Mouse (Mus musculus) limb, embryonic 14.5 days (tissue): ENCODE results near the gene F13a1. TPM values are rescaled to one million over a fixed set of nuclear protein-coding genes. Genes with fewer than 3 reads are reported as not detected.
A peak's percentile ranks its signal among the peaks of the same experiment; 100 is the strongest.

Experiments
- ATAC-seq: fragments of 200-750 bp; cut with Nextera tagmentation; 2 replicates; pipeline ENCODE4 v1.8.0; 2017; ENCODE audit warnings: low read depth, moderate number of reproducible peaks, moderate TSS enrichment; ENCODE audit not compliant: low FRiP score
- DNase-seq: peaks from one replicate; pipeline ENCODE4 v3.0.0-alpha.2; 2015; ENCODE audit warnings: low spot score
- H3K27ac ChIP-seq: fragments of 300-500 bp; sonication (generic); replicated peaks from 2 replicates; pipeline ENCODE4 v1.5.1; 2014; ENCODE audit warnings: low read depth, mild to moderate bottlenecking, low read length, moderate library complexity, mixed read lengths
- H3K27me3 ChIP-seq: fragments of 300-500 bp; sonication (generic); 2 replicates; pipeline ENCODE4 v1.6.1; 2014; ENCODE audit warnings: low read length, mixed read lengths; ENCODE audit not compliant: control insufficient read depth, insufficient read depth
- H3K36me3 ChIP-seq: fragments of 300-500 bp; sonication (generic); 2 replicates; pipeline ENCODE4 v1.6.1; 2014; ENCODE audit warnings: mild to moderate bottlenecking, low read length, moderate library complexity, mixed read lengths; ENCODE audit not compliant: control insufficient read depth, insufficient read depth
- H3K4me1 ChIP-seq: fragments of 300-500 bp; sonication (generic); 2 replicates; pipeline ENCODE4 v1.6.1; 2014; ENCODE audit warnings: antibody characterized with exemption, low read length, mixed read lengths; ENCODE audit not compliant: control insufficient read depth, insufficient read depth
- H3K4me2 ChIP-seq: fragments of 300-500 bp; sonication (generic); replicated peaks from 2 replicates; pipeline ENCODE4 v1.6.1; 2014; ENCODE audit warnings: low read depth, mild to moderate bottlenecking, low read length, moderate library complexity; ENCODE audit not compliant: severe bottlenecking
- H3K4me3 ChIP-seq: fragments of 300-500 bp; sonication (generic); replicated peaks from 2 replicates; pipeline ENCODE4 v1.5.1; 2014; ENCODE audit warnings: low read length
- H3K9ac ChIP-seq: fragments of 300-500 bp; sonication (generic); 2 replicates; pipeline ENCODE4 v1.6.1; 2014; ENCODE audit warnings: mild to moderate bottlenecking, low read depth, low read length, moderate library complexity; ENCODE audit not compliant: severe bottlenecking
- H3K9me3 ChIP-seq: fragments of 300-500 bp; sonication (generic); 2 replicates; pipeline ENCODE4 v1.6.1; 2016; ENCODE audit warnings: low read length; ENCODE audit not compliant: control insufficient read depth
- POLR2A ChIP-seq: fragments of 200-500 bp; IDR thresholded peaks from 2 replicates; pipeline ENCODE4 v1.8.0; 2012; ENCODE audit warnings: inconsistent platforms, mild to moderate bottlenecking, moderate library complexity, borderline replicate concordance; ENCODE audit not compliant: insufficient read depth, insufficient read length; ENCODE audit errors: extremely low read depth
- WGBS: fragments of 180-500 bp; shearing (Covaris S2); extraction: QIAGEN DNeasy Blood & Tissue Kit; methylation state at CpG from one replicate; pipeline ENCODE4 v1.1.7; 2014; 5-methylcytosine and 5-hydroxymethylcytosine counted together
- polyA plus RNA-seq, 2 experiments: library from polyadenylated mRNA; depleted of rRNA in 1 of 2; stranded (reverse) in 1 of 2; unstranded in 1 of 2; fragments of >200 nt; fragmentation: Nextera tagmentation in 1 of 2; extraction: Ambion mirVana in 1 of 2; gene quantifications; 2 replicates each; pipeline versions ENCODE4 v1.2.1 to v1.2.3; 2012 to 2014

Gene F13a1
- polyA plus RNA-seq, 2 experiments: 12.9 to 17.3 TPM

DNA sequence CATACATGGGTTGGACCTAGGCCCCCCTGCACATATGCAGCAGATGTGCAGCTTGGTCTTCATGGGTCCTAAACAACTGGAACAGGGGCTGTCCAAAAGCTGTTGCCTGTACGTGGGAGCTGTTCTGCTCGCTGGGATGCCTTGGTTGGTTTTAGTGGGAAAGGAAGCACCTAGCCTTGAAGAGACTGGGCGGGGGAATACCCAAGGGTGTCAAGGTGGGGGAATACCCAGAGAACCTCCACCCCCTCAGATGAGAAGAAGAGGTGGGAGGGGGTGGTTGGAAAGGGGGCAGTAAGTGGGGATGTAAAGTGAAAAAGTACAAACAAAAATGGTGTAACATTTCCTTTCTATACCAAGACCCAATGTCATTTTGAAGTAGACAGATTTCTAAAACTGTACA is 95.1 kb downstream of the F13a1 start:
- H3K36me3 ChIP-seq: no peaks in the 10 kb centered on the region
- no peak overlapping the region for H3K4me2 ChIP-seq
- no peak overlapping the region for H3K27ac ChIP-seq
- 93% methylated on average over 3 of the region's 3 CpGs for WGBS
- ATAC-seq (no peak), DNase-seq (no peak)
- no peak overlapping the region for H3K4me3 ChIP-seq
- no peaks in the 10 kb centered on the region for H3K9me3 ChIP-seq
- H3K27me3 ChIP-seq: no peaks in the 10 kb centered on the region
- TF ChIP-seq POLR2A: no peak
- peaks cover 4% of the 10 kb centered on the region for H3K4me1 ChIP-seq
- H3K9ac ChIP-seq: no peak overlapping the region

DNA sequence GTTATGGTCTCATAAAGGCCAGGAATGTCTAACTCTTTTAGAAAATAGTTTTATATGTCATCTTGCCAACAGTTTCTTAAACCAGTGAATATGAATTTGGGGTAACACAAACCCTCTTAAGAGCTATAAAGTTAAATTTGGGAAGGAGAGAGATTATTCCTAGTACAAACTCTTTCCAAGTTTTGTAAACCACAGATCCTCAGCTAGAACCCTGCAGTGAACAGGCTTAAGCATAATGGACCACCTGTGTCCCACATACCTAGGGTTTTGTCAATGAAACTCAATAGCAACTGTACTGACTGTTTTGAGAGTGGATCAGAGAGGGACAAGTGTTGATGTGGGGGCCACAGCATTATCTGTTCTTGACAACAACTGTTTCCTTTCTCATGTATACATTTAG is 96.4 kb downstream of the F13a1 start:
- no peak overlapping the region for H3K27ac ChIP-seq
- peaks cover 4% of the 10 kb centered on the region for H3K4me1 ChIP-seq
- H3K9ac ChIP-seq: no peak overlapping the region
- peak; percentile 68 for DNase-seq
- ATAC-seq: peak; percentile 70; the same call in 1 of the 2 replicates
- no peak for TF ChIP-seq POLR2A
- H3K4me3 ChIP-seq: no peak overlapping the region
- H3K36me3 ChIP-seq: no peaks in the 10 kb centered on the region
- no peak overlapping the region for H3K4me2 ChIP-seq
- H3K9me3 ChIP-seq: no peaks in the 10 kb centered on the region
- H3K27me3 ChIP-seq: no peaks in the 10 kb centered on the region

DNA sequence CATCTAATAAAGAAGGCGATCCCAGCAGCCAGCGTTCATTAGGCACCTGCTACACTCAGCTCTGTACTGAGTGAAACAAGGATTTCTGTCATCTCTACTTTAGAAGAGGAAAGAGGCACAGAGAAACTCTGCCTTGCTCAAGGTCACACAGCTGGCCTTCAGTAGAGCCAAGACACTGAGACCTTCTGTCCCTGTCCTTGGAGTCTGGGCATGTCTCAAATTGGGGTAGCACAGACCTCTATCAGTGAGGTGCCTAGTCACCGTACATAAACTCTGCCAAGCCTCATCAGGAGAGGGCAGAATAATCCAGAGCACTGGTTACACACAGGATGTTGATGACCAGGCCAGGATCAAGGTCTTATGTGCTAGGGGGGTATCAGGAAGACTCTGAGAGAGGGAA is 108.2 kb downstream of the F13a1 start:
- ATAC-seq: no peak
- H3K27ac ChIP-seq: no peak overlapping the region
- no peaks in the 10 kb centered on the region for H3K9me3 ChIP-seq
- DNase-seq: no peak
- 75% methylated on average over 3 of the region's 3 CpGs for WGBS
- H3K4me3 ChIP-seq: no peak overlapping the region
- no peaks in the 10 kb centered on the region for H3K27me3 ChIP-seq
- no peaks in the 10 kb centered on the region for H3K4me1 ChIP-seq
- no peak overlapping the region for H3K4me2 ChIP-seq
- H3K9ac ChIP-seq: no peak overlapping the region
- H3K36me3 ChIP-seq: no peaks in the 10 kb centered on the region
- no peak for TF ChIP-seq POLR2A

DNA sequence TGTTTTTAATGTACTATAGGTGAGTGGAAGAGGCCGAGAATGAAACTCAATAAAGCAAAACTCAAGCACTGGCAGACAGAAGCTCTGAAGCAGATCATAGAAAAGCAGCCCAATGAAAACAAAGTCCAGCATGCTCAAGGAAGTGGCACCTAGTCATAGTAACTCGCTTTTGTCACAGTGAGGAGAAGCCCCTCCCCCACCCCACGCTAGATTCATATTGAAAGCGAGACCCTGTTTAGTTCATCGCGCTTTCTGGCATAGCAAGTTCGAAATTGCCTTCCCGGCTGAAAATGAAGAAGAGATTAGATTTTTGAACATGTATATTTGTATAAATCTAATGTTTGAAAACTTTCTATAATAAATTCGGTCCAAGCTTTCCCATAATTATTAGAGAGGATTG is 118.0 kb downstream of the F13a1 start:
- H3K9me3 ChIP-seq: no peaks in the 10 kb centered on the region
- no peak for TF ChIP-seq POLR2A
- 87% methylated on average over 9 of the region's 9 CpGs for WGBS

GRCm38 (mm10) chr13:36919737-36920136 is 130.3 kb downstream of the F13a1 start:
- no peaks in the 10 kb centered on the region for H3K9me3 ChIP-seq
- WGBS: 67% methylated on average over 4 of the region's 4 CpGs
- H3K4me2 ChIP-seq: no peak overlapping the region
- no peak overlapping the region for H3K4me3 ChIP-seq
- no peak for ATAC-seq
- no peak for DNase-seq
- H3K4me1 ChIP-seq: no peaks in the 10 kb centered on the region
- TF ChIP-seq POLR2A: no peak
- no peak overlapping the region for H3K27ac ChIP-seq
- H3K9ac ChIP-seq: no peak overlapping the region
- H3K36me3 ChIP-seq: no peaks in the 10 kb centered on the region
- no peaks in the 10 kb centered on the region for H3K27me3 ChIP-seq

More for the DNA sequence above, 118.0 kb downstream of the F13a1 start:
- H3K4me2 ChIP-seq: no peak overlapping the region
- DNase-seq: no peak
- no peaks in the 10 kb centered on the region for H3K36me3 ChIP-seq
- no peaks in the 10 kb centered on the region for H3K4me1 ChIP-seq
- H3K27ac ChIP-seq: no peak overlapping the region
- H3K4me3 ChIP-seq: no peak overlapping the region
- no peak for ATAC-seq
- H3K27me3 ChIP-seq: no peaks in the 10 kb centered on the region
- H3K9ac ChIP-seq: no peak overlapping the region

GRCm38 (mm10) chr13:36903885-36904284 is 146.2 kb downstream of the F13a1 start:
- Histone ChIP-seq H3K36me3 (no peaks in the 10 kb centered on the region), H3K27me3 (no peaks in the 10 kb centered on the region), H3K9ac (no peak overlapping the region), H3K27ac (no peak overlapping the region), H3K4me3 (no peak overlapping the region), H3K4me2 (no peak overlapping the region), H3K4me1 (no peaks in the 10 kb centered on the region), H3K9me3 (no peaks in the 10 kb centered on the region)
- no peak for DNase-seq
- TF ChIP-seq POLR2A: no peak
- WGBS: 55% methylated on average over 4 of the region's 4 CpGs
- ATAC-seq: no peak
